Mouse (Mus musculus) T-helper 17 cell (primary cell): Measurements from ENCODE around the gene Aen.

ENCODE experiments used
- in situ Hi-C, 2 experiments: fragments of 300-600 bp; cut with MboI, MseI; formaldehyde crosslinking; loops; 1 replicate in 1 of 2; 2 replicates in 1 of 2; pipeline ENCODE4 v1.15.1; 2025; ENCODE audit warnings: high pct_unique_total_duplicates in 2 of 2

The Aen gene

GRCm38 (mm10) chr7:78926156-78926555 lies 30.5 kb downstream of the Aen start:
- in situ Hi-C loops, result no loop called here

- in situ Hi-C loops, result no loop called here
Measured at GRCm38 (mm10) chr7:78927266-78927665, 31.6 kb downstream of the Aen start.

DNA sequence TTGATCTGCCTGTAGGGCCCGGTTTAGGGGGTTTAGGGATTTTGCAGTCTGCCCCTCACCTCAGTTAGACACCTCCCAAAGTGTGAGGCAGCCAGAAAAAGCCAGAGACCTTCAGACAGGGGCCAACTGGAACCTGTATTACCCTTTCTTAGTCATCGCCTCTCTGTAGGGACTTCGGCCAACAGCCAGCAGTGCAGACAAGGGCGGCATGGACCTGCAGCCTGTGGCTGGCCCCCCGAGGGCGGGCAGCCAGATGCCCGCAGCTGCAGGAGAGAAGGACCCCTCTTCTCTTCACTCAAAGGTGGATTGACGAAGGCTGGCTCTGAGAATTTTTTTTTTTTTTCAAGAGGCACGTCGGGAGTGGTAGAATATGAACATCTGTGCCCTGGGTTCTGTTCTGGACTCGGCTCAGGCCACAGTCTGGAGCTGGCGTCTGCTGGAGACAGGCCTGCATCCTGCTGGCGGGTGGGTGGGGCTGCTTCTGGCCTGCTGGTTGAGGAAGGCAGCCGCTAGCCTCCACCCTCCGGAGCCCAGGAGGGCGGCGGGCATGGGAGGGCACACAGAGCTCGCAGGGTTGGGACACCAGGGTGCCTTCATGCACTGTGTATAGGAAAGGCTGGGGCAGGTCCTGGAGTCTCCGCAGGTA lies 43.4 kb downstream of the Aen start:
- in situ Hi-C loops, result no loop called here

DNA sequence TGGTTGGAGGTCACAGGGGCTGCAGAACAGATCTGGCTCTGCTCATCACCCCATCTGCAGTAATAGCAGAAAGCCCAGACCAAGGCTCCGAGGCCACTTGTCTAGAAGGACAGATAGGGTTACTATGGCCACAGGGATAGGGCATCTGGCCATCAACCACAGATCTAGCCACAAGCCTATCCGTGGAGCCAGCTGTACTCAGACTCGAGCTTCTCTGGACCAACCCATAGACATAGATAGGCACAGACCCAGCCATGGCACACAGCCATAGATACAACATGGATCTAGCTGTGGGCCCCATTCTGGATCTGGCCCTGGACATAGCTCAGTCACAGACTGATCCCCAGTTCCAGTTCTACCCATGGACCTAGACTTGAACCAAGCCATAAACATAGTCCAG lies 45.3 kb downstream of the Aen start:
- in situ Hi-C loops, result no loop called here

DNA sequence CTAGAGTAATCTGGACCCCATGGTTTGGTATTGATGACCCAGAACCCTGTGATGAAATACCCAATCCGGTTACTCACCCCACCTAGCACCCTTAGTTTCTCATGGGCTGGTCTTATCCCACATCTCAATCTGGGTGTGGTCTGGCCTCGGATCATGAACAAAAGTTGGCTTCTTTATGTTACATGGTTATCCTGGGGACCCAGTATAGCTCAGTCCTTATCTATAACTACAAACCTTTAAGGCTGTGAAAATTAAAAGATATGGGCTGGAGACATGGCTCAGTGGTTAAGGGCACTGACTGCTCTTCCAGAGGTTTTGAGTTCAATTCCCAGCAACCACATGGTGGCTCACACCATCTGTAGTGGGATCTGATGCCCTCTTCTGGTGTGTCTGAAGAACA lies 46.9 kb downstream of the Aen start:
- in situ Hi-C loops, result no loop called here

DNA sequence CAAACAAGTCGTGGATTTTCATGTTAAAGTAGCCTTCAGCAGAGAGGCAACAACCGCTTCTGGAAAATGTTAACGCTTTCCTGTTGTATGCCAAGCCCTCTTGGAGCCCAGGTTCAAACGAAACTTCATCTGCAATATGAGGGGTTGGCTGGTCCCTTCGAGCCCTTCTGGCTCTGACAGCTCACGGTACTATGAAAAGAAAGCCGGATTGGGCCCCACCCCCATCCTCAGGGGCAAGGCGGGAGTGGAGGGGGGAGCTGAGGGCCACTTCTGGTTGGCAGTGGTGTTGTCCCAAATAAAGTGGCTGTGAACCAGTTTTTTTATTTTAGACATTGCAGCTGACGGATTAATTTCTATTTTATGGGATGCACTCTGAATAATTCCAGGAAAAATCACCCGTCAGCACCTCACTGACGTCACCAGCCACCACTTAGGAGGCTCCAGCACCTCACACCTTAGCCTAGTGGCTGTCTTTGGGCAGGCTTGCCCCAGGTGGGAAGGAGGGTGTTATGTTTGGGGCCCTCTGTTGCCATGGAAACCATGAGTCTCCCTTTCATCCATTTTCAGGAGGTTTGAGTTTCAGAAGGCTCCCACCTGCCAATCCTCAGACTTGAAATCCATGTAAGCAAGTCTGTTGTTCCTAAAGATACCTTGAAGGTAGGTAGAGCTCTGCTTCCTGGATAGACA lies 58.4 kb downstream of the Aen start:
- in situ Hi-C loops, result loop anchor here in 1 of 2 experiments (10.0 to 25.0 kb wide), 2 partner anchors 489 to 1667 kb away; no protein-coding TSS in a partner anchor

GRCm38 (mm10) chr7:78954619-78955018 lies 59.0 kb downstream of the Aen start:
- in situ Hi-C loops, result loop anchor here in 1 of 2 experiments (10.0 to 25.0 kb wide), 2 partner anchors 490 to 1667 kb away; no protein-coding TSS in a partner anchor

DNA sequence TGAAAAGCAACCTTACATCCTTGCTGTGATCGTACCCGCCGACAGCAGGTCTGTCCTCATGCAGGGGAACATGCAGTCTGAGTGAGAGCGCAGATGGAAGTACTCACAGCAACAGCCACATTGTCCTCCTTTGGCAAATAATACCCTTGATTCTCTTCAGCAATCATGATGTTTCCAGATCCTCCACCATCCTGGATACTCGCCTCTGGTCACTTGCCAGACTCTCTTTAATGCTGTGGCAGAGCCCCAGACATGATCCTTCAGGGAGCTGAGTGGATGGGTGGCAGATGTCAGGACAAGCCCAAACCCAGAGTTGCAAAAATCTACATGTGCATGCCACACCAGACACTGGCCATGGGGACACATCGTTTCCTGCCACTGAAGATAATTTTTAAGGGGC lies 59.4 kb downstream of the Aen start:
- in situ Hi-C loops, result loop anchor here in 1 of 2 experiments (10.0 to 25.0 kb wide), 2 partner anchors 490 to 1668 kb away; no protein-coding TSS in a partner anchor

DNA sequence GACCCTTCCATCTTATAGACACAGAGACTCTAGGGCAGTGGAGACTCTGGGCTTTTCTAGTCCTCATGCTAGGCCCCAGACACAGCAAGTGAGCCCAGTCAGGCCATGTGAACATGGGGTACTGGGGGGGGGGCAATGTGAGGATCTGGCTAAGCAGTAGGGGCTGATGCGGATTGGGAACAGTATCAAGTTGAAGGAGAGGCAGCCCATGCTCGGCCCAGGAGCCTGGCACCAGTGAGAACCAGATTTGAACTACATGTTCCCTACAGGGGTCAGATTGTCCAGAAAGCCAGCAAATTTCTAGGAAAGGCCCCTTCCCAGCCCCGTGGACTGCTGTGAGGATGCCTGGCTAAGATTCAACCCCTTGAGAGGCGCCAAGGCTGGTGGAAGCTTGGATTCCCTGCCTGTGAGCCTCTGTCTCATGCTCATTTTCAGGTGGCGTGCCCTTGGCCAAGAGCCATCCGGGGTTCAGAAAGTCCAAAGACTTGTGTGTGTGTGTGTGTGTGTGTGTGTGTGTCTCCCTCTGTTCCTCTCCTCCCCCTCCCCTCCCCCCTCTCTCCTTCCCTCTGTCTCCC lies 62.9 kb downstream of the Aen start:
- in situ Hi-C loops, result loop anchor here in 1 of 2 experiments (10.0 to 25.0 kb wide), 2 partner anchors 494 to 1671 kb away; no protein-coding TSS in a partner anchor
